Mouse (Mus musculus) lung, adult 2 months (tissue): Measurements from ENCODE around the gene Exoc6b. TPM values are rescaled to one million over a fixed set of nuclear protein-coding genes. Genes with fewer than 3 reads are reported as not detected.

Source experiments
- DNase-seq: peaks from one replicate; pipeline ENCODE4 v3.0.0; 2022
- H3K4me1 ChIP-seq: fragments of 200-500 bp; 2 replicates; pipeline ENCODE4 v1.6.1; 2011; ENCODE audit warnings: low read length; ENCODE audit not compliant: control insufficient read depth, insufficient read depth
- H3K4me3 ChIP-seq: fragments of 200-500 bp; replicated peaks from 2 replicates; pipeline ENCODE3; 2011; ENCODE audit warnings: low read depth, mild to moderate bottlenecking, control low read depth, low read length; ENCODE audit errors: extremely low read depth
- CTCF ChIP-seq: fragments of 200-500 bp; IDR thresholded peaks from 2 replicates; pipeline ENCODE4 v1.5.1; 2011; ENCODE audit warnings: mild to moderate bottlenecking, low read length, control low read depth; ENCODE audit not compliant: insufficient read depth
- POLR2A ChIP-seq: fragments of 200-500 bp; IDR thresholded peaks from 2 replicates; pipeline ENCODE4 v1.6.1; 2011; ENCODE audit warnings: low read depth, mild to moderate bottlenecking, control low read depth, low read length, borderline replicate concordance; ENCODE audit errors: extremely low read depth
- WGBS: fragments of 180-500 bp; shearing (Covaris S2); methylation state at CpG from one replicate; pipeline ENCODE4 v1.1.7; 2018; 5-methylcytosine and 5-hydroxymethylcytosine counted together
- polyA plus RNA-seq: library from polyadenylated mRNA; depleted of rRNA; stranded (reverse); fragments of >200 nt; gene quantifications from 2 replicates; pipeline ENCODE4 v1.2.3, GENCODE M21; 2012

Gene Exoc6b
- polyA plus RNA-seq, 1 experiment, result 14.3 TPM

GRCm38 (mm10) chr6:84886551-84886950 is 182.8 kb downstream of the Exoc6b start:
- no peak for DNase-seq
- peaks cover 10% of the 10 kb centered on the region for H3K4me1 ChIP-seq
- no peak overlapping the region for H3K4me3 ChIP-seq
- TF ChIP-seq CTCF (no peak), POLR2A (no peak)
- WGBS, result 26% methylated on average over 3 of the region's 3 CpGs

GRCm38 (mm10) chr6:84885080-84885479 is 184.2 kb downstream of the Exoc6b start:
- no peak for DNase-seq
- TF ChIP-seq POLR2A (no peak), CTCF (no peak)
- peaks cover 10% of the 10 kb centered on the region for H3K4me1 ChIP-seq
- H3K4me3 ChIP-seq, result no peak overlapping the region
- 80% methylated on average over 1 of the region's 1 CpGs for WGBS

- TF ChIP-seq POLR2A (no peak), CTCF (no peak)
- Histone ChIP-seq H3K4me3 (no peak overlapping the region), H3K4me1 (peaks cover 10% of the 10 kb centered on the region)
- WGBS, result 31% methylated on average over 4 of the region's 4 CpGs
- DNase-seq, result no peak
Observed at GRCm38 (mm10) chr6:84883720-84884119, 185.6 kb downstream of the Exoc6b start.

- Histone ChIP-seq H3K4me1 (peaks cover 10% of the 10 kb centered on the region), H3K4me3 (no peak overlapping the region)
- DNase-seq, result no peak
- peak; percentile 20; the same call in 1 of the 2 replicates for TF ChIP-seq POLR2A
- no peak for TF ChIP-seq CTCF
- WGBS, result 41% methylated on average over 14 of the region's 14 CpGs
Observed at GRCm38 (mm10) chr6:84882663-84883517, 186.4 kb downstream of the Exoc6b start.

- WGBS, result 80% methylated on average over 5 of the region's 5 CpGs
- TF ChIP-seq POLR2A, result no peak
- no peak for TF ChIP-seq CTCF
- Histone ChIP-seq H3K4me3 (no peak overlapping the region), H3K4me1 (no peaks in the 10 kb centered on the region)
- no peak for DNase-seq
Observed at GRCm38 (mm10) chr6:84875869-84876268, 193.4 kb downstream of the Exoc6b start.

- no peak for TF ChIP-seq POLR2A
- TF ChIP-seq CTCF, result no peak
- DNase-seq, result no peak
- H3K4me3 ChIP-seq, result no peak overlapping the region
- H3K4me1 ChIP-seq, result peaks cover 2% of the 10 kb centered on the region
- WGBS, result 41% methylated on average over 4 of the region's 4 CpGs
Observed at GRCm38 (mm10) chr6:84867114-84867513, 202.2 kb downstream of the Exoc6b start.

GRCm38 (mm10) chr6:84864625-84865024 is 204.7 kb downstream of the Exoc6b start:
- WGBS, result 72% methylated on average over 3 of the region's 3 CpGs
- H3K4me1 ChIP-seq, result peaks cover 2% of the 10 kb centered on the region
- H3K4me3 ChIP-seq, result no peak overlapping the region
- no peak for DNase-seq
- TF ChIP-seq POLR2A (no peak), CTCF (no peak)

- Histone ChIP-seq H3K4me3 (no peak overlapping the region), H3K4me1 (peaks cover 2% of the 10 kb centered on the region)
- TF ChIP-seq CTCF, result no peak
- DNase-seq, result no peak
- WGBS, result 100% methylated on average over 1 of the region's 1 CpGs
Observed at GRCm38 (mm10) chr6:84863816-84864375, 205.4 kb downstream of the Exoc6b start.

- no peak for DNase-seq
- 64% methylated on average over 7 of the region's 7 CpGs for WGBS
- TF ChIP-seq POLR2A (no peak), CTCF (no peak)
- Histone ChIP-seq H3K4me1 (no peaks in the 10 kb centered on the region; the same call in 1 of the 2 replicates), H3K4me3 (no peak overlapping the region)
Observed at GRCm38 (mm10) chr6:84845665-84846064, 223.6 kb downstream of the Exoc6b start.

- Histone ChIP-seq H3K4me1 (no peaks in the 10 kb centered on the region; the same call in 1 of the 2 replicates), H3K4me3 (no peak overlapping the region)
- TF ChIP-seq POLR2A, result no peak
- no peak for TF ChIP-seq CTCF
- no peak for DNase-seq
Observed at GRCm38 (mm10) chr6:84841138-84841537, 228.2 kb downstream of the Exoc6b start.
